Mouse (Mus musculus): ENCODE results near the gene Ireb2.
"Not testable (repeated sequence)": the region's sequence is repeated elsewhere in the genome, so short reads cannot be mapped to it uniquely, and the experiment has no call there.

The Ireb2 gene

DNA sequence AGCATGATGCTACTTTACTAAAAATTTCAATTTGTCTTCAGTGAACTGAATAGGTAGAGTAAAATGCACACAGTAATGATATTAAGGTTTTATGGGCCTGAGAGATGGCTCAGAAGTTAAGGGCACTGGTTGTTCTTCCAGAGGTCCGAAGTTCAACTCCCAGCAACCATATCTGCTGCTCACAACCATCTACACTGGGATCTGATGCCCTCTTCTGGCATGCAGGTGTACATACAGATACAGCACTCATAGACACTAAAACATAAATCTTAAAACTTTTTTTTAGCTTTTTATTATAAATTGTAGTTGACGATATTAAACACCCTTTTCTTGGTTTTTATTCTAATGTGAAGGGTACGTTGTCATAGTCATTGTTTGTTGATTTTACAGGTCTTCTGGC, 33.5 kb downstream of the Ireb2 start:
- DNase-seq (ENCODE audit: low spot score in 2 of 2), result no peak

DNA sequence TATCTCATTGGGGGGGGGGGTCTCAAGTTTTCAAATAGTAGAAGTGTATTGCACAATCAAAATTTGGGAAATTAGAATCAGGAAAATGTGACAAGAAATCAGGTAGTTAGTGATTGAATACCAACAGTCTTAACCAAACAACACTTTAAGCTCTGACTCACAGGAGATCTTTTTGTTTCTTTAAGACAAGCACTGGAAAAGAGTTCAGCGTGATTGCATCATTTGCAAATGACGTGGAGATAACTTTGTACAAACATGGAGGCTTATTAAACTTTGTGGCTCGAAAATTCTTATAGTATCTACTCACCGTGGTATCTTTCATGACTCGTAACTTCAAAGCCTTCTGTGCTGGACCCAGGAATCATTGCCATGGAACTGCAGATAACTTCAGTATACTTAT, 45.9 kb downstream of the Ireb2 start:
- DNase-seq (ENCODE audit: low spot score in 2 of 2), result no peak

DNA sequence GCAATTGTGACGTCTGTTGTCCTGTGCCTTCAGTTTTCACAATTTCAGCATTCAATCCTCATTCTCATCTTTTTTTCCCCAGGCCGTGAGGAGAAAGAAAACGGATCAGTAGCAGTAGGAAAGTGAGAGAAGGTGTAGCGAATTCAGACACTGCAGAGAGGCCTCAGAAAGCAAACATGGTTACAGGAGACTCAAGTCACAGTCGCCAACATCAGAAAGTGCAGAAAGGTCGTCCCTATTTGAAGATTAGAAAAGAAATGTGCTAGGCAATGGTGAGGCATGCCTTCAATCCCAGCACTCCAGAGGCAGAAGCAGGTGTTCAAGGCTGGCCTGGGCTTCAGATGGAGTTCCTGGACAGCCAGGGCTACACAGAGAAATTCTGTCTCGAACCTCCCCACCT, 52.0 kb downstream of the Ireb2 start:
- no peak for DNase-seq (ENCODE audit: low spot score in 2 of 2)

DNA sequence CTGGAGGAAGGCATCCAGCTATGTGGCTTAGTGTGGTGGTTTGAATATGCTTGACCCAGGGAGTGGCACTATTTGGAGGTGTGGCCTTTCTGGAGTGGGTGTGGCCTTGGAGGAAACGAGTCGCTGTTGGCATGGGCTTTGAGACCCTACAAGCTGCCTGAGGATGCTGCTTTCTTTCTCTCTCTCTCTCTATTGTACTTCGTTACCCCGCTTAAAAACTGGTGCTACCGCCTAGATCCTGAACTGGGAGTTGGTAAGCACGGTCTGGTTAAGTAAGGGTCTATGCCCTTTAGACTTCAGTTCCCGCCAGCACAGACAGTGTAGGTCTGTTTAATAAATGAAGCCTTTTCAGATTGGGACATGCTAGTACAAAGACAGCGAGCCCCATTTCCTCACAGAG, 52.8 kb downstream of the Ireb2 start:
- DNase-seq (ENCODE audit: low spot score in 2 of 2), result peak in 1 of 2 experiments; percentile 27

DNA sequence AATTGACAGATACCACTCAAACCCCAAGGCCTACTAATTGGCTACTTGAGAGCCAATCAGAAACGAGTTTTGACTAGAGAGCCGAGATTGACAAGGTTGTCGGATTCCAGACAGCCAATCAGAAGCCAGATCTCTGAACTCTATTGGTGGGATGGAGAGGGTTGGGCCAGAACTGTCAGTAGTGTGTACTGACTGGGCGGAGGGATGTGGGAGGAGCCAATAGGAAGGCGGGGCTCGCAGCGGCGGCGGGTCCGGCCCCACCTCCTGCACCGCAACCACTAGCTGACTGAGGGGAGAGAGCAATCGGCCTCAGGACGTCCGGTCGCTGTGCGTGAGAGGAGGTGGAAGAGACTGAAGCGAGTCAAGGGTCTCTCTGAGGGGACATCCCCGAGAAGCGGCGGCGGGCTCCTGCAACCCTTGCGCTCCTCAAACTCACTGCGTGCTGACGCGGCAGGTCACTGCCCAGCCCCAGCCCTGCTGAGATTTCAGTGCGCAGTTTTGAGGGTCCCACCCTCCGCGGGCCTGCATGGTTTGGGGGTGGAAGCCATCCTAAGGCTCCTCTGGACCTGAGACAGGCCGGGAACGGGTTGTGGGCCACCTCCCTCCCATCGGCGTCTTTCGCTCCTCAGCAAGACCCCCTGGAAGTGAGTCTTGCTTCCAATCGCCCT, 53.6 kb downstream of the Ireb2 start, which contains the start of gene Hykk:
Gene Hykk (plus strand): TSS at position 274 of the 668 bp plus-strand sequence.
- peak; percentile 93 to 97 for DNase-seq (ENCODE audit: low spot score in 2 of 2)

DNA sequence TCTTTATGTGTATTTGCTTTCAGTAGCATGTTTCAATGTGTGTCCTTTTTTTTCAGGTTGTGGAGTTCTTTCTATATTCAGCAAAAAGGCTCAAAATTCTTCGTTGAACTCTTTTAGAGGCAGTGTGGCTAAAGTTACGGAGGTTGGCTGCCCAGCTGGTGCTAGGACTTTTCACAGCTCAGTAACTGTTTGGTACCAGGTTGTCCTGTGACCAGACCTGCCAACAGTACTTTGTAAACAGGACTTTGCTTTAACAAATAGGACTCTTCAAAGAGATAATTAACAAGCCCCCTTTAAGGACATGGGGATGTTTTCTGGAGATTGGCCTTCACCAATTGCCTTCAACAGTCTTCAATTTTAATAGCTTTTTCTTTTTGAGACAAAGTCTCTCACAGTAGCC, 54.6 kb downstream of the Ireb2 start:
- no peak for DNase-seq (ENCODE audit: low spot score in 2 of 2)

DNA sequence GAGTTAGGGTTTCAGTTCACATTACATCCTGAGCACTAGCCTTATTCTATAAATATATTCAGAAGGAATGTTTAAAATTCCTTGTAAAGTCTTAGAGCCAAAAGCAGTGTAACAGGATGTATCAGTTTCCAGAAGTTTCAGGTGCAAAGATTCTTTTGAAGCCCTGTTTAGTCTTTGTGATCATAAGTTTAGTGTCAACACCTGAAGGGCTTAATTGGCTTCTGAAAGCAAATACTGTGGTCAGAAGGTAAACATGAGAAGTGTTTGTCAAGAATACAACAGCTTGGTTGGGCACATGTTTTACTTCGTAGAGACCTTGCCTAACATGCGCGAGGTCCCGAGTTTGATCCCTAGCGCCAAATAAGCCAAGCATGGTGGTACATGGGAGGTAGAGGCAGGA, 55.2 kb downstream of the Ireb2 start:
- DNase-seq (ENCODE audit: low spot score in 2 of 2), result no peak

DNA sequence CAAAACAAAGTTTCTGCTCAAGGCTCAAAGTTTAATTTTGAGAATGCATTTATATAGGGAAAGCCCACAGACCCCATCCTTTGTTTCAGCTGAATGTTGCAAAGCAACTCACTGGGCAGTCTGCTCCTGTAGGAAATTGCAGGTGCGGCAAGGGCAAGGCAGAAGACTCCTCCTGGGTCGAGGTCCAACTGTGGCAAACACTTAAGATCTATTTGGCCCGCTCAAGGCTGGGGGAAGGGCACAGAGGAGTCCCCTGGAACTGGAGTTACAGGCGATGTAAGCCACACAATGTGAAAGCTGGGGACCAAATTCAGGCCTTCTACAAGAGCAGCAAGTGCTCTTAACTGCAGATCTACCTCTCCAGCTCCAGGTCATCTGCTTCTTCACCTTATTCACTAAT, 56.4 kb downstream of the Ireb2 start:
- DNase-seq (ENCODE audit: low spot score in 2 of 2), result no peak

DNA sequence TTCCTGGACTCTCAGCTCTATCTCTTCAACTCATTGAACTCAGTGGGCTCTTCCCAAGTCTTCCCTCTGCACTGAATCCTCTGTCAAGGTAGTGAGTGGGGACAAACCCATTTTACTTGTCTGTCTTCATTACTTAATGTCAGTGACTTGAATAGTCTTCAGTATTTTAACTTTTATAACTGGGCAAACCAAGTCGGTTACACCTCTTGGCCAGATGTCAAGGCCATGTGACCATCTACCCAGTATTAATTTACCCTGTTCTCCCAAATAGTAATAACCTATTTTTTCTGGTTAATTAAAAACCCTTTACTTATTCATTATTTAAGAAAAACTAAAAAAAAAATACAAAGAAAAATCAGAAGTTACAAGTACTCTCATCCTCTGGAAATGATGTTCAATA, 67.2 kb downstream of the Ireb2 start:
- no peak for DNase-seq (ENCODE audit: low spot score in 2 of 2)

DNA sequence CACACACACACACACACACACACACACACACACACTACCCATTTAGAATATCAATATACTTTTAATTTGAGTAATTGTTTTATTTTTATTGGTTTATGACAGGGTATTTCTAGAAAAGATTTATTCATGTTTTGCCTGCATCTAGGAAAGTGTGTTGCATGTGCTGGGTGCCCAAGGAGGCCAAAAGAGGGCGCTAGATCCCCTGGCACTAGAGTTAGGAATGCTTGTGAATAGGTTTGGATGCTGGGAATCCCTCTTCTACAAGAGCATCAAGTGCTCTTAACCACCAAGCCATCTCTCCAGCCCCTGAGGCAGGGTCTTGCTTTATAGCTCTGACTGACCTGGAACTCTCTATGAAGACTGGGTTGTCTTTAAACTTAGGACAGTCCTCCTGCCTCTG, 68.2 kb downstream of the Ireb2 start:
- no peak for DNase-seq (ENCODE audit: low spot score in 2 of 2)

DNA sequence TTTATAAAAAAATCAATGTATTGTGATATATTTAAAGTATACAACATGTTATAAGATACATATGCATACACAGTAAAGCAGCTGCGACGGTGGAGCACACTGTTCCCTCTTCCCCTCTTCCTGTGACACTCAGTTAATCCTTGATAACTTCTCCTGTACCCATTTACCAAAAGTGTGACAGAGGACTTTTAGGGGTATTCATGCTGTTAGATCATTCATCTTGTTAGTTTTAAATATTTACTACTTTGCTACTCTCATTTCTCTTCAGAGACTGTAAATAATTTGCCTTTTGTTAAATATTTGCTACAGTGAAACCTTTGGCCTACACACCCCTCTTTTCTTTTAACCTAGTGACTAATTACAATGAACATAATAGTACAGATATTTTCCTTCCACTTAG, 68.8 kb downstream of the Ireb2 start:
- no peak for DNase-seq (ENCODE audit: low spot score in 2 of 2)

DNA sequence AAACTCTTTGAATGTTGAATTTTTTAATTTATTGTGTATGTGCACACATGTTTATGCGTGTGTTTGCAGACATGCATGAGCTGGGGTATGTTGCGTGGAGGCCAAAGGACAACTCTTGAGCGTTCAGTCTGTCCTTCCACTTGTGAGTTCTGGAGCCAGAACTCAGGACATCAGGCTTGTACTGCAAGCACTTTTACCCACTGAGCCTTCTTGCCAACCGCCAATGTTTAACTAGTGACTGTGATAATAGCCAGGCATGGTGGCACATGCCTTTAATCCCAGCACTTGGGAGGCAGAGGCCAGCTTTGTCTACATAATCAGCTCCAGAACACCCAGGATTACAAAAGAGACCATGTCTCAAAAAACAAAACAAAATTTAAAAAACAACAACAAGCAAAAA, 78.5 kb downstream of the Ireb2 start:
- no peak for DNase-seq (ENCODE audit: low spot score in 2 of 2)

DNA sequence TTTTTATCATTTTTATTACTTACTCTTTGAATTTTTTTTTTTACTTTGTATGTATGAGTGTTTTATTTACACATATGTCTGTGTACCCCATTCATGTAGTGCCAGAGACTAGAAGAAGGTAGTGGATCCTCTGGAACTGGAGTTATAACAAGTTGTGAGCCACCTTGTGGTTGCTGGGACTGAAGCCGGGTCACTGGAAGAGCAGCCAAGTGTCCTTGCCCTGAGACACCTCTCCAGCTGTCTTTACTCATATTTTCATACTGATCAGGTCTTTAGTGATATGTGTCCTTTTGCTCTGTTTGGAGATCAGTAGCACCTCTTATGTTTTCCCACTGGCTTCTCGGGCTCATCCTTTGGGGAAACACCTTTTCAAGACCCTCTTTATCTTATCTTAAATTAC, 80.9 kb downstream of the Ireb2 start:
- no peak for DNase-seq (ENCODE audit: low spot score in 2 of 2)

DNA sequence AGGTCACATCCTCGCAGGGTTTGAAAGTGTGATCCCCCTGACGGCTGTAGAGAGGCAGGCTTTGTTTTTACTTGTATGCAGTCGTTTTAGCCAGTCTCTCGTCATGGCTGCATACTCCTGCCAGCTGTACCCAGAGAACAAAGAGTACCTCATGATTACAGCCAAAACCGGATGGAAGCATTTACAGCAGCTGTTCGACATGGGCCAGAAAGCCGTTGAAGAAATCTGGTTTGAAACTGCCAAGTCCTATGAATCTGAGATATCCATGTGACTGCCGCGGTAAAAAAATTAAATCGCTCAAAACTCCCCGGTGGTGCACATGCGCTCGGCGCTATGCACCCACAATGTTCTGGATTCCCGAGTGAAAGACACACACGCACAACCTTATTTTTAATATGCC, 82.7 kb downstream of the Ireb2 start:
- DNase-seq (ENCODE audit: low spot score in 2 of 2), result no peak

DNA sequence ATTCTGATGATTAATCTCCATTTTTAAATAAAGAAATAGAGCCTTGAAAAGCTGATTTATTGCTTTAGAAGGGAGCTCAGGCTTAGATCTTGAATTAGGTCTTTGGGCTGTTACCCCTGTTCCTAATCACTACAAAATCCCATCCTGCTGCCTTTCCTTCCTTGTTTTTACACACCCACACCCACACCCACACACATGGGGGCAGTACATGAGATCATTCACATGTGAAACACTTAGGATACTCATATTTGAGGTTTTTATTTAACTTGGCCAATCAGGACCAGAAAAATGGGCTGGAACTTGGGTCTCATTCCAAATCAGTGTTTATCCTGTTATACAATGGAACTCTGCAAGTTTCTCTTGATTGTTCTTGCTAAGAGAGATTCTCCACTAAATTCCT, 85.9 kb downstream of the Ireb2 start:
- DNase-seq (ENCODE audit: low spot score in 2 of 2), result no peak

DNA sequence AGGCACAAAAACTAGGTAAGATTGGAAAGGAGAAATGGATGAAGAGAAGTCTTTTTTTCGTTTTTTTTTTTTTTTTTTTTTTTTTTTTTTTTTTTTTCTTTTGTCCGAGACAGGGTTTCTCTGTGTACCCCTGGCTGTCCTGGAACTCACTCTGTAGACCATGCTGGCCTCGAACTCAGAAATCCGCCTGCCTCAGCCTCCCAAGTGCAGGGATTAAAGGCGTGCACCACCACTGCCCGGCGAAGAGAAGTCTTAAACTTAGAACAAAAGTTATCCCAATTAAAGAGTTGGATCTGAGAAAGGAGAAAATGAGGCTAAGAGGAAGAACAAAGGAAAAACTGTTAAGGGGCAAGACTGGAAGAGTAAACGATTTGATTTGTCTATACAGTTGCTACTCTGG, 86.6 kb downstream of the Ireb2 start:
- DNase-seq (ENCODE audit: low spot score in 2 of 2), result not testable (repeated sequence)

DNA sequence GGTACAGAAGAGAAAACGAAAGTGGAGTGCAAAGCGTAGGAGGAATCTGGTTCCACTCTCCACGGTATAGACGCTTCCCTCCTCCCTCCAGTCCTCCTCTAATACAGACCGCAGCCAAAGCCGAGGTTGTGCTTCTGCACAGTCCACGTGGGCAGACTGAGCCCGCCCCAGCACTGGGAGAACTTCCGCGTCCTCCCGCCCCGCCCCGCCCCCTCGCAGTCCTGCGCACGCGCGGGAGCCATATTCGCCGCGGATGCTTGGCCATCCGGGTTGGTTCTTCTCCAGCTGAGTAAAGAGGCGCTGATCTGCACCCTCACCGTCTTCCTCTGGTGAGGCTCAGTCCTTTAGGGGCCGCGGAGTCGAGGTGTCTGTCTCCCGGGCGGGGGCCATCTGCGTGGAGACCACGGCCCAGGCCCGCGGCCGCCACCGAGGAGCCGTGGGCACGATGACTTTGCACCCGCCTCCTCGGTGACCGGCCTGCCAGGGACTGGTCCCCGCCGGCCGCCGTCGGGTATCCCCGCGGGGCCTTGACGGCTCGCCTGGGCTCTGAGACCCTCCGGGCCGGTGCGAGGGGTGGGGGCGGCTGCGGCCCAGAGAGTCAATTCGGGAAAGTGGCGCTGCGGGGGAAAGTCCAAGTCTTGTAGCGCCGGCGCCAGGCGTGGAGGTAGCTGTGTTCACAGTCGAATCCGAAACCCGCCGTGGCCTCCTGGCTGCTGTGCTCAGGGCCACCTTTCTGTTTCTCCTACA, 87.2 kb downstream of the Ireb2 start, which contains the start of the genes Psma4 and AY074887:
Gene Psma4 (plus strand): TSS at position 216 of the 747 bp plus-strand sequence.
Gene AY074887 (minus strand): TSS at position 424 of the 747 bp plus-strand sequence.
- DNase-seq (ENCODE audit: low spot score in 2 of 2), result peak; percentile 94

DNA sequence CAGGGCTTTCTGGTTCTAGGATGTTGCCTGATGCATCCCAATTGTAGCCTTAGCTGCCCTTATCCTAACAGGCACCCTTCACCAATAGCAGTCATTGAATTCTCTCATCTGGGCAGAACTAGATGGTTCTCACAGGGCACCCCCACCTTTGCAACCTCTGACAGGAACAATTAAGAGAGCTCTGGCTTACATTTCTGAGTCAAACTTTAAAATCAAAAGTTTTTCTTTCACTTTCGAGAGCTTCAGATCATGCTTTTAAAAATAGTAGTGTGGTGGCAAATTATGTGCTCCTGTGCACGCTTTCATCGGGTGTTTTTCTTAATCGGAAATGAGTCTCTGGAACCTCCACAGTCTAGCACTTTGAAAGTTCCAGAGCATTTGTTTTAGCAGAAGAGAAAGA, 97.5 kb downstream of the Ireb2 start:
- DNase-seq (ENCODE audit: low spot score in 2 of 2), result no peak
